Mouse (Mus musculus) kidney, adult 2 months (tissue): ENCODE data around the gene Mindy1. TPM values are rescaled to one million over a fixed set of nuclear protein-coding genes. Genes with fewer than 3 reads are reported as not detected.
"Not testable (repeated sequence)": the region's sequence is repeated elsewhere in the genome, so short reads cannot be mapped to it uniquely, and the experiment has no call there.

Experiments used
- DNase-seq: peaks from one replicate; pipeline ENCODE4 v3.0.0; 2021
- H3K27ac ChIP-seq: fragments of 200-500 bp; 2 replicates; pipeline ENCODE4 v1.5.1; 2012; ENCODE audit warnings: low read depth, low read length, control low read depth, inconsistent platforms; ENCODE audit not compliant: insufficient read depth
- H3K27me3 ChIP-seq: fragments of 200-500 bp; replicated peaks from 2 replicates; pipeline ENCODE4 v1.6.1; 2012; ENCODE audit warnings: mild to moderate bottlenecking, moderate library complexity, low read length, inconsistent platforms; ENCODE audit not compliant: control insufficient read depth, insufficient read depth
- H3K36me3 ChIP-seq: fragments of 200-500 bp; 2 replicates; pipeline ENCODE4 v1.6.1; 2012; ENCODE audit warnings: mild to moderate bottlenecking, moderate library complexity, low read length, inconsistent platforms; ENCODE audit not compliant: control insufficient read depth, insufficient read depth
- H3K4me1 ChIP-seq: fragments of 200-500 bp; 2 replicates; pipeline ENCODE4 v1.6.1; 2011; ENCODE audit warnings: low read length; ENCODE audit not compliant: control insufficient read depth, insufficient read depth
- H3K4me3 ChIP-seq: fragments of 200-500 bp; 2 replicates; pipeline ENCODE4 v1.5.1; 2011; ENCODE audit warnings: mild to moderate bottlenecking, low read depth, low read length, control low read depth; ENCODE audit not compliant: insufficient read depth
- CTCF ChIP-seq: fragments of 200-500 bp; conservative IDR thresholded peaks from 2 replicates; pipeline ENCODE4 v1.5.1; 2011; ENCODE audit warnings: low read depth, mild to moderate bottlenecking, control low read depth, low read length, moderate library complexity, mixed read lengths; ENCODE audit not compliant: insufficient read depth, insufficient read length
- POLR2A ChIP-seq: fragments of 200-500 bp; IDR thresholded peaks from one replicate; pipeline ENCODE4 v1.6.1; 2011; ENCODE audit warnings: low read depth, low read length, control low read depth
- WGBS: fragments of 180-500 bp; shearing (Covaris S2); methylation state at CpG from one replicate; pipeline ENCODE4 v1.1.7; 2018; 5-methylcytosine and 5-hydroxymethylcytosine counted together
- polyA plus RNA-seq: library from polyadenylated mRNA; depleted of rRNA; stranded (reverse); fragments of >200 nt; gene quantifications from 2 replicates; pipeline ENCODE4 v1.2.3, GENCODE M21; 2012; rRNA removed

The Mindy1 gene
- polyA plus RNA-seq, 1 experiment: 120 TPM

- 44% methylated on average over 3 of the region's 3 CpGs for WGBS
- DNase-seq: peak; percentile 47
- TF ChIP-seq CTCF: no peak
- TF ChIP-seq POLR2A: no peak
Measured at GRCm38 (mm10) chr3:95323429-95323828, 42.3 kb downstream of the Mindy1 start.

GRCm38 (mm10) chr3:95324454-95325144 lies 43.5 kb downstream of the Mindy1 start:
- H3K27me3 ChIP-seq: no peaks in the 10 kb centered on the region
- no peak for TF ChIP-seq POLR2A
- TF ChIP-seq CTCF: no peak
- 85% methylated on average over 6 of the region's 6 CpGs for WGBS
- no peak overlapping the region for H3K4me3 ChIP-seq
- H3K27ac ChIP-seq: no peak overlapping the region
- H3K4me1 ChIP-seq: peaks cover 13% of the 10 kb centered on the region; the same call in 1 of the 2 replicates
- H3K36me3 ChIP-seq: peaks cover 15% of the 10 kb centered on the region
- DNase-seq: no peak

More at GRCm38 (mm10) chr3:95323429-95323828, 42.3 kb downstream of the Mindy1 start:
- no peaks in the 10 kb centered on the region for H3K27me3 ChIP-seq
- peak overlapping the region; percentile 75 for H3K27ac ChIP-seq
- H3K4me1 ChIP-seq: peaks cover 22% of the 10 kb centered on the region; the same call in 1 of the 2 replicates
- peaks cover 15% of the 10 kb centered on the region for H3K36me3 ChIP-seq
- H3K4me3 ChIP-seq: no peak overlapping the region

DNA sequence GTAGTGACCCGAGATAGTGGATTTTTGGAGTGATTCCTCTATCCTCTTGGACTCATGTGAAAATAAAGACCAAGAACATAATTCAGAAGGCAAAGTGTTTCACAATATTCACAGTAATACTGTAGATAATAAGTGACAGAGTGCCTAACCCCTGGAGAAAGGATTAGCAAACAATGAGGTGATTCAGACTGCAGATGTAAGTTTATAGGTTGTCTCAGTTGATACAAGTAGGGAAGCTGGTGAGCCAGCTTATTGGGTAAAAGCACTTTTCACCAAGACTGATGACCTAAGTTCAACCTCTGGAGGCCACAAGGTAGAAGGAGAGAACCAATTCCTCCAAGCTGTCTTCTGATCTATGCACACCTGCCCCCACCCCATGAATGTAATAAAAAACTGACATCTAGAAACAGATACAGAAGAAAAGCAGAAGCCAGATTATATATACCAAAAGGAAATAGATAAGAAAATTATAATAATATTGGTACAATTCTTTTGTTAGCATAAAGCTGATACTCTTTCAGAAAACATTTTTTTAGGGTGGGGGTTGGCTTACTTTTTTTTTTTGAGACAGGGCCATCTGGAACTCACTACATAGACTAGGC lies 47.8 kb downstream of the Mindy1 start:
- Histone ChIP-seq H3K4me3 (no peak overlapping the region), H3K27me3 (no peaks in the 10 kb centered on the region), H3K36me3 (peaks cover 7% of the 10 kb centered on the region), H3K4me1 (no peaks in the 10 kb centered on the region; the same call in 1 of the 2 replicates), H3K27ac (no peak overlapping the region)
- WGBS: 90% methylated on average over 1 of the region's 1 CpGs
- no peak for DNase-seq
- TF ChIP-seq POLR2A: no peak
- TF ChIP-seq CTCF: no peak

- no peak overlapping the region for H3K4me3 ChIP-seq
- no peak for DNase-seq
- peaks cover 5% of the 10 kb centered on the region for H3K36me3 ChIP-seq
- H3K4me1 ChIP-seq: no peaks in the 10 kb centered on the region
- H3K27ac ChIP-seq: no peak overlapping the region
- no peak for TF ChIP-seq POLR2A
- no peak for TF ChIP-seq CTCF
- no peaks in the 10 kb centered on the region for H3K27me3 ChIP-seq
- WGBS: 88% methylated on average over 1 of the region's 1 CpGs
Measured at GRCm38 (mm10) chr3:95331528-95331927, 50.4 kb downstream of the Mindy1 start.

DNA sequence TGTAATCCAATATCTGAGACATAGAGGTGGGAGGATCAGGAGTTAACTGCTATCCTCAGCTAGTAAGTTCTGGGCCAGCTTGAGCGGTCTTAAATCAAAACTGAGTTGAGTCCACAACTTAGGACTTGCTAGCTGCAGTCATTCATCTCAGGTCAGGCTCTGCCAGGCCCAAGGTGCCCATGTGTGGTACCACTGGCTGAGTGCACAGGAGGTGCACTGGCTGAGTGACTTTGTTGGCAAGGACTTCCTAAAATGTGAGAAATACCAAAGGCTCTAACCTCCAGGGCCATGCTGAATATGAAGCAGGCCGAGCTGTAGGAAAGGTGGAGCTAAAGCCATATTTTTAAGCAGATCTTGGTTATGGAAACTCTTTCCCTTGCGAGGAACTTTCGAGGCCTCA lies 56.2 kb downstream of the Mindy1 start:
- no peak overlapping the region for H3K4me3 ChIP-seq
- H3K27me3 ChIP-seq: no peaks in the 10 kb centered on the region
- DNase-seq: peak; percentile 42
- peaks cover 9% of the 10 kb centered on the region for H3K36me3 ChIP-seq
- no peaks in the 10 kb centered on the region; the same call in 1 of the 2 replicates for H3K4me1 ChIP-seq
- H3K27ac ChIP-seq: no peak overlapping the region
- 78% methylated on average over 4 of the region's 4 CpGs for WGBS
- TF ChIP-seq POLR2A (no peak), CTCF (no peak)

DNA sequence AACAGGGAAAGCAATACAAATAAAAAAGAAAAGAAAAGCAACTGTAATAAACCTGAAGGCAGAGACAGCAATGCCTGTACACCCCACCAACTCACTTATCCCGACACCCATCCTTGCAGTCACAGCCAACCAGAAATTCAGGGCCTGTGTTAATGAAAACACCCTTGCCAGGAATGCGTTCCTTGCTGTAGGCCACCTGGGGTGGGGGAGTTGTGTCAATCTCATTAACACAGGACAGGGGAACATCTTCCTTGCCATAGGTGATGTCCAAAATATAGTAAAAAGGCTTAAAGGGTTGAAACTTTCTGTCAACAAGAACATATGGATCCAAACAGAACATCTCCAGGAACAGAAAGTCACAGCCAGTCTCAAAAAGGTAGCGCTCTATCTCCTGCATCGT lies 57.1 kb downstream of the Mindy1 start:
- no peak for TF ChIP-seq POLR2A
- no peak for TF ChIP-seq CTCF
- peaks cover 13% of the 10 kb centered on the region for H3K36me3 ChIP-seq
- H3K27ac ChIP-seq: no peak overlapping the region
- H3K4me3 ChIP-seq: no peak overlapping the region
- H3K4me1 ChIP-seq: no peaks in the 10 kb centered on the region; the same call in 1 of the 2 replicates
- no peak for DNase-seq
- 93% methylated on average over 4 of the region's 4 CpGs for WGBS
- no peaks in the 10 kb centered on the region for H3K27me3 ChIP-seq

DNA sequence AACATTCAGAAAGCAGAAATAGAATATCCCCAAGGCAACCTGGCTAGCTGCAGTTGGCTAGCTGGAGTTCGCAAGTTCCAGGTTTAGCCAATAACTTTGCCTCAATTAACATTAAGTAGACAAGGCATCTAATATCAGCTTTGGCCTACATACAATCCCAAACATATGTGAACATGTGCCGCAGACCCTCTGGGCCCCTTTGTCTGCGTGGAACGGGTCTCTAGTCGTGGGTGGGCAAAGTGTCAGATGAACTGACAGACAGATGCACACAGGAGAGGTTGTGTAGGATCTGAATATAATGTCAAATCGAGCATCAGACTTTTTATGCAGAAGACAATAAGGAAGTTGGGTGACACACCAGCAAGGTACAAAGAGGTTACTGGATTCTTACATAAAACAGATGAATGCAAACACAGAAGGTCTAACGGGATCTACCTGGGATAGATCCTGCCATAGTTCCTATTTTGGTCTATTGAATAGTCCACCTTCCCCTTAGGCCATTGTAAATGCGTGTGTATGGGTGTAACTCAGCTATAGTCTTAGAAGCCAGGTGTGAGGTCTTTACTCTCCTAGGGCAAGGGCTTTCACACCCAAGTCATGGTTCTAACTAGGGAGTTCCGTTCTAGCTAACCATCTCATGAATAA lies 62.3 kb downstream of the Mindy1 start:
- H3K4me3 ChIP-seq, H3K4me1 ChIP-seq, H3K27ac ChIP-seq, DNase-seq, H3K27me3 ChIP-seq: not testable (repeated sequence)
- WGBS: 86% methylated on average over 9 of the region's 9 CpGs
- H3K36me3 ChIP-seq: peaks cover 17% of the 10 kb centered on the region

Other genes with a start within 250 kb of the Mindy1 start
- gene Psmd4, start 238.7 kb upstream of the Mindy1 start, polyA plus RNA-seq: 136 TPM in 2 replicates
- gene Pip5k1a, start 174.4 kb upstream of the Mindy1 start, polyA plus RNA-seq: 13.5 and 15.3 TPM in 2 replicates
- gene Vps72, start 170.3 kb upstream of the Mindy1 start, polyA plus RNA-seq: 45.6 and 47.1 TPM in 2 replicates
- gene Tmod4, start 156.9 kb upstream of the Mindy1 start, polyA plus RNA-seq: 0.19 and 3.1 TPM in 2 replicates
- gene Scnm1, start 147.3 kb upstream of the Mindy1 start, polyA plus RNA-seq: 46.7 and 50.8 TPM in 2 replicates
- gene Lysmd1, start 147.3 kb upstream of the Mindy1 start, polyA plus RNA-seq: 10.2 and 11.3 TPM in 2 replicates
- 4.1 and 6.8 TPM in 2 replicates for gene Tnfaip8l2, start 139.0 kb upstream of the Mindy1 start, polyA plus RNA-seq
- 8.0 and 8.5 TPM in 2 replicates for gene Sema6c, start 120.9 kb upstream of the Mindy1 start, polyA plus RNA-seq
- gene Gabpb2, start 63.4 kb upstream of the Mindy1 start, polyA plus RNA-seq: 9.8 and 10.6 TPM in 2 replicates
- gene Cdc42se1, start 52.6 kb upstream of the Mindy1 start, polyA plus RNA-seq: 77.5 and 83.7 TPM in 2 replicates
- gene Mllt11, start 49.2 kb upstream of the Mindy1 start, polyA plus RNA-seq: 30.6 and 31.4 TPM in 2 replicates
- 5.9 TPM in 2 replicates for gene Gm128, start 39.7 kb upstream of the Mindy1 start, polyA plus RNA-seq
- 0.09 and 0.41 TPM in 2 replicates for gene Bnipl, start 30.2 kb upstream of the Mindy1 start, polyA plus RNA-seq
- gene Prune1, start 731 bp downstream of the Mindy1 start, polyA plus RNA-seq: 25.6 and 27.0 TPM in 2 replicates
- 5.6 and 6.3 TPM in 2 replicates for gene Anxa9, start 25.8 kb downstream of the Mindy1 start, polyA plus RNA-seq
- 143 and 173 TPM in 2 replicates for gene Cers2, start 33.4 kb downstream of the Mindy1 start, polyA plus RNA-seq
- 11.4 and 11.6 TPM in 2 replicates for gene Setdb1, start 75.9 kb downstream of the Mindy1 start, polyA plus RNA-seq
- not detected in 2 replicates for gene 4930558C23Rik, start 121.5 kb downstream of the Mindy1 start, polyA plus RNA-seq
- 26.4 and 28.7 TPM in 2 replicates for gene Arnt, start 153.0 kb downstream of the Mindy1 start, polyA plus RNA-seq
- gene Ctsk, start 217.9 kb downstream of the Mindy1 start, polyA plus RNA-seq: 6.5 and 8.2 TPM in 2 replicates
- gene Ctss, start 245.4 kb downstream of the Mindy1 start, polyA plus RNA-seq: 8.2 and 18.1 TPM in 2 replicates